Mouse (Mus musculus) kidney, adult 2 months (tissue): Measurements from ENCODE around the gene Bcl2l12.

Experiments used
- CTCF ChIP-seq: fragments of 200-500 bp; conservative IDR thresholded peaks from 2 replicates; pipeline ENCODE4 v1.5.1; 2011; ENCODE audit warnings: low read depth, mild to moderate bottlenecking, control low read depth, low read length, moderate library complexity, mixed read lengths; ENCODE audit not compliant: insufficient read depth, insufficient read length
- POLR2A ChIP-seq: fragments of 200-500 bp; IDR thresholded peaks from one replicate; pipeline ENCODE4 v1.6.1; 2011; ENCODE audit warnings: low read depth, low read length, control low read depth

DNA sequence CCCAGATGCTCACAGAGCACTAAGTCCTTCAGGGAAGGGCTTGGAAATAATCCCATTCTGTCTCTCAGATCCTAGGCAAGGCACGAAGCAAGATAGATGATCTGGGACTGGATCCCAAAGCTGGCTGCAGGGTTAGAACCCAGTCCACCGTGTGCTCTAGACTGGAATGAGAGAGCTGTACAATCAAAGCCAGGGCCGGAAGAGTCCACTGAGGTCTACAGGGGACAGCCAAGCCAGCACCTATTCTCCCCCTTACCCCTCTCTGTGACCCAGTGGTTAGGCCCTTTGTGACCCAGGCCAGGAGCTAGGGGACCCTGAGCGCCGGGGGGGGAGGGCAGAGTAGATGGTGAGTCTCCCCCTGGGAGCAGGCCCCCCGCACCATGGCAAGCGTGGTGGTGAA is 55.6 kb downstream of the Bcl2l12 start, which contains the start of gene Tsks:
- TF ChIP-seq CTCF (no peak), POLR2A (no peak)
